In the genomic region with DNA sequence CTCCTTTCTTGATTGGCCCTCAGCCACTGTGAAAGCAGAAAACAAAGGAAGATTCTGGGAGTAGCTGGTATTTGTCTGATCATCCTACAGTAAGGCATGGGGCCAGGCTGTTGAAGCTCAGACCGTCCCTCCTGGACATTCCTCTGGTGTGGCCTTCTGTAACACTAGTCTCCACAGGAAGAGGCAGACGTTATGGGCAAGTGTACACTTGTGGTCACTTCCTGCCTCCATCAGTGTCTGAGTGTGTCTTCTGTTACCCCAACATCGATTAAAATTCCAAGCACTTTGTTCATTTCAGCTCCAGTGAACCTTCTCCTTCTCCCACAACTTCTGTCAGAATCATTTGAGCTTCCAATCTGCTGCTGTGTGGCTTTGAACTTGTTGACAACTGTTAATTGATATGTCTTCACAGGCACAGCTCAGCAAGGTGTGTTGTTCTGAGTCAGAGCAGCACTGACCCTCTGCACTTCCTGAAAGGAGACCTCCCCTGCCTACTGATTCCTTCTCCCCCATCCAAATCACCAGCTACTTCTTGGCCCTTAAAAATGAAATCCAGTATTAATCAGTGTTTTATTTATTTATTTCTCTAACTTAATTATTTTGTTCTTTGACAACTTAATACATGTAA, we compare ENCODE assay signal across 26 mouse cellular contexts.
DNase-seq lines count a peak whose midpoint lies in the region; ATAC-seq and TF ChIP-seq lines count a peak whose summit lies in the region.
"Had no signal": no experiment of that assay in that cellular context is flagged by ENCODE, and none has a peak within 500 bp of the region (broad histone marks: within the 10 kb centered on the region; RNA-seq: fewer than 3 reads in every experiment).

No protein-coding gene starts in this region.

- in situ Hi-C loops in Patski (cut with MboI; ENCODE audit: low pct_unique_long_range_greater_than_20kb), result no loop called here

- WGBS in kidney, embryonic 14.5 days, result 21% methylated on average over 3 of the region's 3 CpGs
- 32% methylated on average over 3 of the region's 3 CpGs for WGBS in kidney, embryonic 16.5 days
- WGBS in midbrain, embryonic 11.5 days, result 77% methylated on average over 3 of the region's 3 CpGs
- WGBS in midbrain, embryonic 10.5 days, result 76% methylated on average over 3 of the region's 3 CpGs

- no peak overlapping the region for H3K4me3 ChIP-seq in kidney, embryonic 14.5 days (ENCODE audit: low read length)
- H3K4me3 ChIP-seq in kidney, embryonic 16.5 days (ENCODE audit: low read length), result no peak overlapping the region
- H3K4me3 ChIP-seq in midbrain, embryonic 11.5 days (ENCODE audit: low read depth, low read length), result no peak overlapping the region
- H3K4me3 ChIP-seq in midbrain, embryonic 10.5 days, result no peak overlapping the region
- H3K4me3 ChIP-seq: embryonic facial prominence, embryonic 13.5 days; embryonic facial prominence, embryonic 15.5 days; erythroblast, embryonic 14.5 days; forebrain, embryonic 10.5 days; forebrain, embryonic 12.5 days had no signal

- no peaks in the 10 kb centered on the region for H3K9me3 ChIP-seq in kidney, embryonic 14.5 days (ENCODE audit: control insufficient read depth, low read length)
- no peaks in the 10 kb centered on the region for H3K9me3 ChIP-seq in kidney, embryonic 16.5 days (ENCODE audit: low read length)
- H3K9me3 ChIP-seq in midbrain, embryonic 11.5 days (ENCODE audit: control insufficient read depth, low read length), result no peaks in the 10 kb centered on the region
- no peaks in the 10 kb centered on the region for H3K9me3 ChIP-seq in midbrain, embryonic 10.5 days (replicated peaks)
- H3K9me3 ChIP-seq: embryonic facial prominence, embryonic 13.5 days; embryonic facial prominence, embryonic 15.5 days; forebrain, embryonic 10.5 days; forebrain, embryonic 12.5 days had no signal

- no peaks in the 10 kb centered on the region for H3K36me3 ChIP-seq in kidney, embryonic 14.5 days (ENCODE audit: control insufficient read depth, insufficient read depth, low read length)
- no peaks in the 10 kb centered on the region for H3K36me3 ChIP-seq in kidney, embryonic 16.5 days (ENCODE audit: insufficient read depth, low read length)
- no peaks in the 10 kb centered on the region for H3K36me3 ChIP-seq in midbrain, embryonic 11.5 days (ENCODE audit: control insufficient read depth, insufficient read depth, low read length)
- no peaks in the 10 kb centered on the region for H3K36me3 ChIP-seq in midbrain, embryonic 10.5 days
- H3K36me3 ChIP-seq: embryonic facial prominence, embryonic 13.5 days; embryonic facial prominence, embryonic 15.5 days; forebrain, embryonic 10.5 days; forebrain, embryonic 12.5 days had no signal

- no peak overlapping the region for H3K27ac ChIP-seq in kidney, embryonic 14.5 days (ENCODE audit: low read depth, low read length)
- H3K27ac ChIP-seq in kidney, embryonic 16.5 days (ENCODE audit: low read length), result no peak overlapping the region
- H3K27ac ChIP-seq in midbrain, embryonic 11.5 days (ENCODE audit: low read depth, low read length), result no peak overlapping the region
- H3K27ac ChIP-seq in midbrain, embryonic 10.5 days (replicated peaks), result no peak overlapping the region
- H3K27ac ChIP-seq: embryonic facial prominence, embryonic 13.5 days; embryonic facial prominence, embryonic 15.5 days; forebrain, embryonic 10.5 days; forebrain, embryonic 12.5 days had no signal

- TF ChIP-seq CTCF in Patski (IDR thresholded peaks at IDR 0.05), result no peak

- no peaks in the 10 kb centered on the region for H3K27me3 ChIP-seq in kidney, embryonic 14.5 days (ENCODE audit: control insufficient read depth, insufficient read depth, low read length)
- no peaks in the 10 kb centered on the region for H3K27me3 ChIP-seq in kidney, embryonic 16.5 days (ENCODE audit: insufficient read depth, low read length)
- no peaks in the 10 kb centered on the region for H3K27me3 ChIP-seq in midbrain, embryonic 11.5 days (ENCODE audit: control insufficient read depth, insufficient read depth, low read length)
- H3K27me3 ChIP-seq in midbrain, embryonic 10.5 days (ENCODE audit: low read depth, poor library complexity, severe bottlenecking), result no peaks in the 10 kb centered on the region
- H3K27me3 ChIP-seq in Patski, result no peaks in the 10 kb centered on the region
- H3K27me3 ChIP-seq: embryonic facial prominence, embryonic 13.5 days; embryonic facial prominence, embryonic 15.5 days; forebrain, embryonic 12.5 days had no signal

- ATAC-seq in kidney, embryonic 14.5 days (ENCODE audit: low FRiP score, low TSS enrichment), result peak; percentile 79
- peak; percentile 88 for ATAC-seq in kidney, embryonic 16.5 days (ENCODE audit: low FRiP score, low TSS enrichment)
- ATAC-seq in midbrain, embryonic 11.5 days (ENCODE audit: low FRiP score), result no peak
- peak; percentile 88 for ATAC-seq in Patski
- ATAC-seq: forebrain, embryonic 14.5 days; forebrain, embryonic 16.5 days had no signal

- POLR2A ChIA-PET in Patski (lab: Charles Lee), result interaction anchor here (1.1 kb wide), 1 partner anchor 14 kb away, joined by 3 read pairs; no protein-coding TSS in a partner anchor

- H3K4me1 ChIP-seq in kidney, embryonic 14.5 days (ENCODE audit: control insufficient read depth, insufficient read depth, low read length), result peaks cover 4% of the 10 kb centered on the region; the same call in 1 of the 2 replicates
- peaks cover 29% of the 10 kb centered on the region for H3K4me1 ChIP-seq in kidney, embryonic 16.5 days (ENCODE audit: insufficient read depth, low read length)
- H3K4me1 ChIP-seq in midbrain, embryonic 11.5 days (ENCODE audit: control insufficient read depth, insufficient read depth, low read length), result peaks cover 7% of the 10 kb centered on the region; the same call in 1 of the 2 replicates
- peaks cover 12% of the 10 kb centered on the region for H3K4me1 ChIP-seq in midbrain, embryonic 10.5 days
- H3K4me1 ChIP-seq: embryonic facial prominence, embryonic 15.5 days had no signal

- no peak overlapping the region for H3K4me2 ChIP-seq in kidney, embryonic 14.5 days (replicated peaks; ENCODE audit: low read depth, low read length)
- no peak overlapping the region for H3K4me2 ChIP-seq in kidney, embryonic 16.5 days (replicated peaks; ENCODE audit: low read depth, low read length)
- H3K4me2 ChIP-seq in midbrain, embryonic 11.5 days, result no peak overlapping the region
- H3K4me2 ChIP-seq: embryonic facial prominence, embryonic 13.5 days; embryonic facial prominence, embryonic 15.5 days; forebrain, embryonic 12.5 days had no signal

- H3K9ac ChIP-seq in kidney, embryonic 14.5 days (ENCODE audit: low read depth, low read length), result no peak overlapping the region
- H3K9ac ChIP-seq in kidney, embryonic 16.5 days (replicated peaks; ENCODE audit: low read length), result no peak overlapping the region
- H3K9ac ChIP-seq in midbrain, embryonic 11.5 days (ENCODE audit: low read length), result no peak overlapping the region
- H3K9ac ChIP-seq: embryonic facial prominence, embryonic 13.5 days; embryonic facial prominence, embryonic 15.5 days; forebrain, embryonic 12.5 days had no signal

- CTCF ChIA-PET in Patski (lab: Charles Lee), result interaction anchor here (1.0 to 2.1 kb wide), 3 partner anchors 10 to 205 kb away, joined by 3 to 5 read pairs (median 3); no protein-coding TSS in a partner anchor

- no peak for DNase-seq in kidney, adult 11 months
- DNase-seq in kidney, postnatal 25 days, result no peak
- peak; percentile 37 for DNase-seq in midbrain, embryonic 11.5 days (ENCODE audit: low spot score, missing footprints)
- no peak for DNase-seq in midbrain, embryonic 10.5 days (ENCODE audit: low spot score)
- DNase-seq in Patski (ENCODE audit: low read depth, low spot score), result no peak
- no peak for DNase-seq in right cerebral cortex, postnatal 10 days (ENCODE audit: low spot score in 2 of 2)
- DNase-seq: adrenal gland, adult 2 months; adrenal gland, postnatal 10 days; adrenal gland, postnatal 25 days; B cell, adult 2 months; cerebellum, adult 11 months; cerebellum, adult 18-20 months; cerebellum, adult 8-10 months; cerebellum, adult 9-11 months; cerebellum, postnatal 14 days; cerebellum, postnatal 36 days; embryo, embryonic 11 days had no signal
